Mouse (Mus musculus) embryonic facial prominence, embryonic 14.5 days (tissue): ENCODE results near the gene Cnot2. TPM values are rescaled to one million over a fixed set of nuclear protein-coding genes. Genes with fewer than 3 reads are reported as not detected.
A peak's percentile ranks its signal among the peaks of the same experiment; 100 is the strongest.

Experiments
- ATAC-seq: fragments of 200-750 bp; cut with Nextera tagmentation; 2 replicates; pipeline ENCODE4 v1.8.0; 2017; ENCODE audit warnings: low read depth, moderate number of reproducible peaks, moderate TSS enrichment
- DNase-seq: peaks from one replicate; pipeline ENCODE4 v3.0.0-alpha.2; 2015; ENCODE audit warnings: low spot score
- H3K27ac ChIP-seq: fragments of 300-500 bp; sonication (generic); replicated peaks from 2 replicates; pipeline ENCODE4 v1.5.1; 2014; ENCODE audit warnings: low read depth, mild to moderate bottlenecking, low read length, moderate library complexity
- H3K27me3 ChIP-seq: fragments of 300-500 bp; sonication (generic); replicated peaks from 2 replicates; pipeline ENCODE4 v1.6.1; 2014; ENCODE audit warnings: low read length; ENCODE audit not compliant: control insufficient read depth, insufficient read depth
- H3K36me3 ChIP-seq: fragments of 300-500 bp; sonication (generic); 2 replicates; pipeline ENCODE4 v1.6.1; 2014; ENCODE audit warnings: low read length, mixed read lengths; ENCODE audit not compliant: control insufficient read depth, insufficient read depth
- H3K4me1 ChIP-seq: fragments of 300-500 bp; sonication (generic); 2 replicates; pipeline ENCODE4 v1.6.1; 2014; ENCODE audit warnings: antibody characterized with exemption, low read length; ENCODE audit not compliant: control insufficient read depth, insufficient read depth
- H3K4me2 ChIP-seq: fragments of 300-500 bp; sonication (generic); 2 replicates; pipeline ENCODE4 v1.6.1; 2014; ENCODE audit warnings: low read depth, mild to moderate bottlenecking, low read length, moderate library complexity, mixed read lengths
- H3K4me3 ChIP-seq: fragments of 300-500 bp; sonication (generic); 2 replicates; pipeline ENCODE4 v1.5.1; 2014; ENCODE audit warnings: low read depth, mild to moderate bottlenecking, low read length
- H3K9ac ChIP-seq: fragments of 300-500 bp; sonication (generic); 2 replicates; pipeline ENCODE4 v1.6.1; 2014; ENCODE audit warnings: low read depth, mild to moderate bottlenecking, low read length, moderate library complexity, mixed read lengths
- H3K9me3 ChIP-seq: fragments of 300-500 bp; sonication (generic); 2 replicates; pipeline ENCODE4 v1.6.1; 2016; ENCODE audit warnings: low read length; ENCODE audit not compliant: control insufficient read depth
- WGBS: fragments of 180-500 bp; shearing (Covaris S2); extraction: QIAGEN DNeasy Blood & Tissue Kit; methylation state at CpG from one replicate; pipeline ENCODE4 v1.1.7; 2014; 5-methylcytosine and 5-hydroxymethylcytosine counted together
- polyA plus RNA-seq: library from polyadenylated mRNA; unstranded; fragments of >200 nt; fragmentation: Nextera tagmentation; extraction: Ambion mirVana; gene quantifications from 2 replicates; pipeline ENCODE4 v1.2.1, GENCODE M21; 2014

Gene Cnot2
- polyA plus RNA-seq, 1 experiment from 2014 or later, result 101 TPM

- Histone ChIP-seq H3K4me2 (no peak overlapping the region), H3K9ac (no peak overlapping the region), H3K9me3 (peaks cover 8% of the 10 kb centered on the region; the same call in 1 of the 2 replicates), H3K36me3 (no peaks in the 10 kb centered on the region; the same call in 1 of the 2 replicates), H3K27ac (no peak overlapping the region), H3K27me3 (no peaks in the 10 kb centered on the region), H3K4me3 (no peak overlapping the region), H3K4me1 (no peaks in the 10 kb centered on the region)
- 93% methylated on average over 12 of the region's 12 CpGs for WGBS
- no peak for ATAC-seq
- DNase-seq, result no peak
Observed at GRCm38 (mm10) chr10:116463753-116464345, 117.5 kb downstream of the Cnot2 start.

GRCm38 (mm10) chr10:116461443-116461842, 119.9 kb downstream of the Cnot2 start:
- ATAC-seq (no peak), DNase-seq (no peak)
- H3K4me1 ChIP-seq, result no peaks in the 10 kb centered on the region
- H3K9ac ChIP-seq, result no peak overlapping the region
- WGBS, result 85% methylated on average over 9 of the region's 9 CpGs
- no peaks in the 10 kb centered on the region for H3K27me3 ChIP-seq
- H3K9me3 ChIP-seq, result peaks cover 8% of the 10 kb centered on the region; the same call in 1 of the 2 replicates
- H3K4me3 ChIP-seq, result no peak overlapping the region
- no peaks in the 10 kb centered on the region; the same call in 1 of the 2 replicates for H3K36me3 ChIP-seq
- no peak overlapping the region for H3K27ac ChIP-seq
- H3K4me2 ChIP-seq, result no peak overlapping the region

- WGBS, result 94% methylated on average over 9 of the region's 9 CpGs
- Histone ChIP-seq H3K9ac (no peak overlapping the region), H3K4me3 (no peak overlapping the region), H3K27ac (no peak overlapping the region), H3K36me3 (no peaks in the 10 kb centered on the region; the same call in 1 of the 2 replicates), H3K9me3 (peaks cover 7% of the 10 kb centered on the region; the same call in 1 of the 2 replicates), H3K4me1 (no peaks in the 10 kb centered on the region), H3K27me3 (no peaks in the 10 kb centered on the region), H3K4me2 (no peak overlapping the region)
- DNase-seq (no peak), ATAC-seq (no peak)
Observed at GRCm38 (mm10) chr10:116458786-116459185, 122.5 kb downstream of the Cnot2 start.

- Histone ChIP-seq H3K9ac (no peak overlapping the region), H3K27me3 (no peaks in the 10 kb centered on the region), H3K27ac (no peak overlapping the region), H3K9me3 (peaks cover 6% of the 10 kb centered on the region; the same call in 1 of the 2 replicates), H3K4me3 (no peak overlapping the region), H3K36me3 (no peaks in the 10 kb centered on the region), H3K4me1 (no peaks in the 10 kb centered on the region), H3K4me2 (no peak overlapping the region)
- ATAC-seq (no peak), DNase-seq (no peak)
- WGBS, result 95% methylated on average over 7 of the region's 7 CpGs
Observed at GRCm38 (mm10) chr10:116452771-116453170, 128.5 kb downstream of the Cnot2 start.

- no peaks in the 10 kb centered on the region for H3K36me3 ChIP-seq
- WGBS, result 69% methylated on average over 9 of the region's 9 CpGs
- DNase-seq (no peak), ATAC-seq (no peak)
- peaks cover 6% of the 10 kb centered on the region; the same call in 1 of the 2 replicates for H3K9me3 ChIP-seq
- H3K4me2 ChIP-seq, result no peak overlapping the region
- H3K4me1 ChIP-seq, result no peaks in the 10 kb centered on the region
- H3K9ac ChIP-seq, result no peak overlapping the region
- no peak overlapping the region for H3K4me3 ChIP-seq
- H3K27me3 ChIP-seq, result no peaks in the 10 kb centered on the region
- H3K27ac ChIP-seq, result no peak overlapping the region
Observed at GRCm38 (mm10) chr10:116450621-116451020, 130.7 kb downstream of the Cnot2 start.

- DNase-seq (no peak), ATAC-seq (no peak)
- H3K4me2 ChIP-seq, result no peak overlapping the region
- no peaks in the 10 kb centered on the region for H3K36me3 ChIP-seq
- H3K4me3 ChIP-seq, result no peak overlapping the region
- H3K27me3 ChIP-seq, result no peaks in the 10 kb centered on the region
- H3K9ac ChIP-seq, result no peak overlapping the region
- peaks cover 6% of the 10 kb centered on the region; the same call in 1 of the 2 replicates for H3K9me3 ChIP-seq
- no peak overlapping the region for H3K27ac ChIP-seq
- no peaks in the 10 kb centered on the region for H3K4me1 ChIP-seq
- WGBS, result 95% methylated on average over 12 of the region's 12 CpGs
Observed at GRCm38 (mm10) chr10:116448166-116448565, 133.1 kb downstream of the Cnot2 start.

GRCm38 (mm10) chr10:116447176-116447575, 134.1 kb downstream of the Cnot2 start:
- 37% methylated on average over 9 of the region's 9 CpGs for WGBS
- peak; percentile 79 for DNase-seq
- H3K9me3 ChIP-seq, result no peaks in the 10 kb centered on the region
- H3K9ac ChIP-seq, result no peak overlapping the region
- H3K4me3 ChIP-seq, result no peak overlapping the region
- no peaks in the 10 kb centered on the region for H3K4me1 ChIP-seq
- no peaks in the 10 kb centered on the region for H3K27me3 ChIP-seq
- ATAC-seq, result no peak
- no peaks in the 10 kb centered on the region for H3K36me3 ChIP-seq
- H3K27ac ChIP-seq, result no peak overlapping the region
- H3K4me2 ChIP-seq, result no peak overlapping the region

GRCm38 (mm10) chr10:116446040-116446439, 135.3 kb downstream of the Cnot2 start:
- Histone ChIP-seq H3K4me2 (no peak overlapping the region), H3K27me3 (no peaks in the 10 kb centered on the region), H3K9ac (no peak overlapping the region), H3K4me1 (no peaks in the 10 kb centered on the region), H3K36me3 (no peaks in the 10 kb centered on the region), H3K4me3 (no peak overlapping the region), H3K27ac (no peak overlapping the region), H3K9me3 (no peaks in the 10 kb centered on the region)
- no peak for ATAC-seq
- DNase-seq, result no peak
- 90% methylated on average over 11 of the region's 12 CpGs for WGBS

- Histone ChIP-seq H3K9ac (no peak overlapping the region), H3K36me3 (no peaks in the 10 kb centered on the region), H3K27ac (no peak overlapping the region), H3K4me2 (no peak overlapping the region), H3K4me3 (no peak overlapping the region), H3K27me3 (no peaks in the 10 kb centered on the region), H3K9me3 (no peaks in the 10 kb centered on the region), H3K4me1 (no peaks in the 10 kb centered on the region)
- ATAC-seq, result no peak
- 95% methylated on average over 8 of the region's 8 CpGs for whole genome bisulfite sequencing
- DNase-seq, result no peak
Observed at GRCm38 (mm10) chr10:116444826-116445225, 136.5 kb downstream of the Cnot2 start.
